Mouse (Mus musculus) adrenal gland, postnatal 10 days (tissue): ENCODE measurements at regions not wholly inside any gene's neighbourhood (a gene's known extent, or its start where the extent isn't known, plus 50 kb on each side); places are given as distances from the start of the nearest gene placed in this dataset.

Source experiments
- DNase-seq: peaks from one replicate; pipeline ENCODE4 v3.0.0; 2021; ENCODE audit warnings: mixed read lengths

- no peak for DNase-seq
These were observed 213.9 kb downstream of the Dok5 start for GRCm38 (mm10) chr2:170945401-170946105.

DNA sequence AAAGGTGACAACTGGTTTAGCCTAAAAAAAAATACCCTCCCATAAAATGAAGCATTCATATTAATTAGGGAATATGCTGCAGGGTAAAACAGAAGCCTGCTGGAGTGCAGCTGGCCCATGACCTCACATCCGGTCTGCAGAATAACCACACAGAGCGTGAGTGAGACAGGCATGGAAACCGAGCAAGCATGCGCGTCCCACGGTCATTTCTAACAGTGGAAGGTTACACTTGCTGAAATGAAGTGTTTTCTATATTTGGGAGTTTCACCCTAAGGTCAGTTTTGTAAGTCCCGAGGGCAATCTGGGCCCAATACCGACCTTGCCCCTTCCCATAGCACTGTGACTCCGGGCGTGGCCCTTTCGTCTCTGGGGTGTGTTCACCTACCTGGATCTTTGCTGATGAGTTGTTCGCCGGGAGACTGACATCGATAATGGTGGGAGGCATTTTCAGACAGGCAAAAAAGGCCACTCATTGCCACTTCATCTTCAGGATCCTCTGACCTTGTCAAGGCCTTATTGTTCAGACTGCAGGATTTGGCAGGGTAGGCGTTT lies 214.6 kb downstream of the Dok5 start:
- DNase-seq: no peak

DNA sequence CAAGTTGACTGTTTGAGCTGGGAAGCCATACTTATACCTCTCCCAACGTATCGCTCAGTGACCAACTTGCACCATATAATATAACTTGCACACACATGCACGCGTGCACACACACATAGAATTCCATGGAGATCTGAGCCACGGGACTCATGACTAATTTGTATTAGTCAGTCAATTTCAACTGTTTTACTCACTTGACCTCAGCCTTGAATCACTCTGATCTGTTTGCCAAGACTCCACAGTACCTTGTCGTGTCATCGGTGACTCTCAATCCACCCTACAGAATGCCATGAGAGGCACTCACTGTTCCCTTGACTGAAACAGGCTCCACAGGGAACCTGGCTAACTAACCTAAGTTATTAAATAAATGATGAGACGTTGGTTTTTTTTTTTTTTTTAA lies 215.6 kb downstream of the Dok5 start:
- DNase-seq: peak; percentile 24

DNA sequence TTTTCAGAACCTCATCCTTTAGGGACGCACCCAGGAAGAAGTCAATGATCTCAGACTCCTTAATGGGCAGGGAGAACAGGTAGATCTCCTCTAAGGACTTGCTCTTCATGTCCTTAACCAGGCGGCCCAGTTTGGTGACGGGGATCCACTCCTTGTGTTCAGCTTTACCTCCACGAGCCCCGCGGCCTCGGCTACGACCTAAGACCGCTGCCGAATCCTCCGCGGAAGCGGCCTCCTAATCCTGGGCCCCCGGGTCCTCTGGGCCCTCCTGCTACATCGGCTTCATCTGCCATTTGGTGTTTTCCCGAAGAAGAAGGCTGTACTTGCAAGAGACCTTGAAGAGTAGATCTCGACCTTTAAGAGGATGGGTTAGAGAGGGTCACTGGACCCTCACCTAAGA lies 223.0 kb downstream of the Dok5 start:
- DNase-seq: no peak

DNA sequence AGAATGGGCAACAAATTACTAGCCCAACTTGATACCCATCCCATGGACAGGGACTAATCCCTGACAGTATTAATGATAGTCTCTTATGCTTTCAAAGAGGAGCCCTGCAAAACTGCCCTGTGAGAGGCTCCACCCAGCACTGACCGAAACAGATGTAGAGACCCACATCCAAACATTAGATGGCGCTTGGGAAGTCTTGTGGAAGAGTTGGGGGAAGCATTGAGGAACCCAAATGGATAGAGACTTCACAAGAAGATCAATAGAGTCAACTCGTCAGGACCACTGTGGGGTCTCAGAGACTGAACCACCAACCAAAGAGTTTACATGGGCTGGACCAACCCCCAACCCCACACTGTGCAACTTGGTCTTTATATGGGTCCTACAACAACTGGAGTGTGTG lies 225.2 kb downstream of the Dok5 start:
- no peak for DNase-seq

GRCm38 (mm10) chr2:170960396-170960795 lies 228.8 kb downstream of the Dok5 start:
- no peak for DNase-seq

GRCm38 (mm10) chr2:170962481-170962880 lies 230.9 kb downstream of the Dok5 start:
- no peak for DNase-seq

GRCm38 (mm10) chr2:170969430-170969829 lies 237.8 kb downstream of the Dok5 start:
- no peak for DNase-seq

DNA sequence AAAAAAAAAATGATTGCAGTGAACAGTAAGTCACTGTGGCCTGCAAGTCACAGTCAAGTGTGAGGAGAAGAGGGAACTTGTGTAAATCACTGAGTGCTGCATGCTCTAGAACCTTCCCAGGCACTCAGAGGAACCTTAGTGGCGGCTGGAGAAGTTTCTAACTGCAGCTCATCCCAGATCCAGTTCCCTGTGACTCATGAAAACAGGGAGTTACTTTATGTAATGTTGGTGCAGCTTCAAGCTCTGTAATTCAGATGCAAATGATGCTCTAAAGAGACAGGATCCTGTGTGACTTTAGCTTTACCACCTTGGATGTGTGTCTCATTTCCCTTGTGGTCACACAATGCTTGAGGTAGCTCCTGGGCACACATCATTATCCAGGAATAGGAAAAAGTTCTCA lies 253.8 kb downstream of the Dok5 start:
- DNase-seq: no peak

- no peak for DNase-seq
These were observed 266.8 kb downstream of the Dok5 start for GRCm38 (mm10) chr2:170998378-170998777.

- DNase-seq: no peak
These were observed 268.6 kb downstream of the Dok5 start for GRCm38 (mm10) chr2:171000165-171000564.

DNA sequence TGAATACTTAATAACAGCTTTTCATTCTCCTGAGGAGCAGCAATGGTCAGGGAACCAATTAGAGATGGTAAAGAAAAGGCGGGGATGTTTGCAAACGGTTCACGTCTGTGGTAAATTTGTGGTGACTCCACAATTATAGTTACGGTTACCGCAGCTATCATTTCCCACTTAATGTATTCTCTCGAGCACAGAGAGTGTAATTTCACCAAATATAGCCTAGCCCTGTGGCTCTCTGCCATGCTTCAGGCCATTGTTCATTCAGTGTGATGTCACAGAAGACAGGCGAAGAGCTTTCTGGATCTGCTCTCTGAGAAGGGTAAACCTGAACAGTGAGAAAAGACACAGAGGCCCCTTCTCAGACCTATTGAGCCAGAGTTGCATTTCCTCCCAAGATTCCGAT lies 296.9 kb downstream of the Dok5 start:
- DNase-seq: no peak
